Mouse (Mus musculus) neural tube, embryonic 14.5 days (tissue): ENCODE results near the gene Hcar1. TPM values are rescaled to one million over a fixed set of nuclear protein-coding genes. Genes with fewer than 3 reads are reported as not detected.
A peak's percentile ranks its signal among the peaks of the same experiment; 100 is the strongest.

ENCODE experiments used
- ATAC-seq: fragments of 200-750 bp; cut with Nextera tagmentation; 2 replicates; pipeline ENCODE4 v1.8.0; 2017; ENCODE audit warnings: low read depth, mild to moderate bottlenecking, moderate TSS enrichment, moderate library complexity
- H3K27ac ChIP-seq: fragments of 300-500 bp; sonication (generic); 2 replicates; pipeline ENCODE4 v1.5.1; 2014; ENCODE audit warnings: low read depth, mild to moderate bottlenecking, control low read depth, low read length, moderate library complexity, mixed read lengths
- H3K27me3 ChIP-seq: fragments of 300-500 bp; sonication (generic); 2 replicates; pipeline ENCODE4 v1.6.1; 2014; ENCODE audit warnings: low read length; ENCODE audit not compliant: control insufficient read depth, insufficient read depth
- H3K36me3 ChIP-seq: fragments of 300-500 bp; sonication (generic); 2 replicates; pipeline ENCODE4 v1.6.1; 2014; ENCODE audit warnings: low read length, mixed read lengths; ENCODE audit not compliant: control insufficient read depth, insufficient read depth
- H3K4me1 ChIP-seq: fragments of 300-500 bp; sonication (generic); 2 replicates; pipeline ENCODE4 v1.6.1; 2014; ENCODE audit warnings: low read length; ENCODE audit not compliant: control insufficient read depth, insufficient read depth
- H3K4me2 ChIP-seq: fragments of 300-500 bp; sonication (generic); 2 replicates; pipeline ENCODE4 v1.6.1; 2014; ENCODE audit warnings: mild to moderate bottlenecking, low read depth, low read length, control low read depth
- H3K4me3 ChIP-seq: fragments of 300-500 bp; sonication (generic); 2 replicates; pipeline ENCODE4 v1.5.1; 2014; ENCODE audit warnings: low read depth, low read length, control low read depth, mixed read lengths
- H3K9ac ChIP-seq: fragments of 300-500 bp; sonication (generic); replicated peaks from 2 replicates; pipeline ENCODE4 v1.6.1; 2014; ENCODE audit warnings: low read depth, mild to moderate bottlenecking, control low read depth, low read length, mixed read lengths
- H3K9me3 ChIP-seq: fragments of 300-500 bp; sonication (generic); 2 replicates; pipeline ENCODE4 v1.6.1; 2016; ENCODE audit warnings: low read length; ENCODE audit not compliant: control insufficient read depth
- WGBS: fragments of 180-500 bp; shearing (Covaris S2); extraction: QIAGEN DNeasy Blood & Tissue Kit; methylation state at CpG from one replicate; pipeline ENCODE4 v1.1.7; 2014; 5-methylcytosine and 5-hydroxymethylcytosine counted together
- polyA plus RNA-seq: library from polyadenylated mRNA; unstranded; fragments of >200 nt; fragmentation: Nextera tagmentation; extraction: Ambion mirVana; gene quantifications from 2 replicates; pipeline ENCODE4 v1.2.1, GENCODE M21; 2014

Hcar1 gene
- 0.09 and 0.44 TPM in 2 replicates for polyA plus RNA-seq

DNA sequence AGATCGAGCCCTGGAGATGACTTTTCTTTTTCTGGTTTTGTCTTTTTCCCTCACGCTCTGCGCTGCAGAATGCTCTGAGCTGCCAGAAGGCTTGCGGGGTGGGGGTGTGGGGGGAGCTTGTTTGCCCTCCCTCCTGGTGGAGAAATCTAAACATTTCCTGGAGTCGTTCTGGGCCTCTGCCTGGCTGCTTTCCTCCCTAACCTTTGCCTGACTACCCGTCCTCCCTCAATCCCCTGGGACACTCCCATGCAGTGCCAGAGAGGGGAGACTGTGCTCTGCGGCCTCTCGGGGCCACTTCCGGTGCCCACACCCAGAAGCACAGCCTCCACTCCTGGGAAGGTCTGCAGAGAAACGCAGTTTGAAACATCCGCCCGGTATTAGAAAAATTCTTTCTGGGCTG is at the start of gene Hcar1:
Gene Hcar1, minus strand, starts transcription at position 93 of the 400 bp plus-strand sequence.
- Histone ChIP-seq H3K36me3 (no peaks in the 10 kb centered on the region), H3K4me3 (no peak within 1 kb of the TSS), H3K4me2 (no peak within 1 kb of the TSS), H3K9ac (no peak within 1 kb of the TSS), H3K27ac (no peak within 1 kb of the TSS), H3K27me3 (no peaks in the 10 kb centered on the region), H3K4me1 (no peaks in the 10 kb centered on the region), H3K9me3 (no peaks in the 10 kb centered on the region)
- ATAC-seq, result no peak
- WGBS, result 69% methylated on average over 12 of the region's 12 CpGs

DNA sequence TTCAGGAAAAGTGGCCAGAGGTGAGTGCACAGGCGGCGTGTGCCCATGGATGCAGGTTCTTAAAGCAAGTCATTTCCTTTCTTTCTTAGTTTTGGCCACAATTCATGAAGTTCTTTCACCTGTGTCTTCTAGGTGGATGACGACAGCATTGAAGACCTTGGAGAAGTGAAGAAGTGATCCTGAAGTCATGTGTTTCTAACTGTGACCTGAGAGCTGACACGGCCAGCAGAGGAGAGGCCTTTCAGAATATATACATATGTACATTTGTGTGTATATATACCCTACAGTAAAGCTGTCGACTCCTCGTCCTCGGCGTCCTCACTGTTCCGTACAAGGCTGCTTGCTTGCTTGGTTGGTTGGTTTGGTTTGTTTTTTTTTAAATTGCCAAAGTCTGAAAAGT is 47.3 kb upstream of the Hcar1 start, which contains the start of gene Gm43518:
Gene Gm43518, plus strand, starts transcription at position 301 of the 400 bp plus-strand sequence.
- Histone ChIP-seq H3K9ac (no peak within 1 kb of the TSS), H3K27ac (no peak within 1 kb of the TSS), H3K27me3 (no peaks in the 10 kb centered on the region), H3K36me3 (peaks cover 46% of the 10 kb centered on the region), H3K9me3 (no peaks in the 10 kb centered on the region), H3K4me3 (no peak within 1 kb of the TSS), H3K4me2 (no peak within 1 kb of the TSS), H3K4me1 (no peaks in the 10 kb centered on the region)
- no peak for ATAC-seq
- 95% methylated on average over 9 of the region's 9 CpGs for WGBS

DNA sequence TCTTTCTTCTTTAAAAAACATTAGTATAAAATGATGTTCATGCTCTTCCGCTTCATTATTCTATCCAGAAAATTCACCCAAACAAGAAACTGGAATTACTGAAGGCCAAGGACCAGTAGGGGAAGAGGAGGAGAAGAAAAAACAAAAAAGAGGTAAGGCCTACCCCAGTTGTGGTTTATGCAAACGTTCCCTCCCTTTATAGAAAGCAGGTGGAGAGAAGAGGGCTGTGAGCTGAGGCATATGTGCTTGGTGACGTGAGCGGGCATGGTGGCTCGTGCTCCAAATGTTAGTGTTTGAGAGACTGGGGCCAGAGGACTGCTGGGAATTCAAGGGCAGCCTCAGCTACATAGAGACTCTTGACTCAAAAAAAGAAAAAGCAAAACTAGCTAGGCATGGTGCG is 42.3 kb upstream of the Hcar1 start:
- Histone ChIP-seq H3K9me3 (no peaks in the 10 kb centered on the region), H3K4me1 (no peaks in the 10 kb centered on the region), H3K9ac (no peak overlapping the region), H3K27ac (no peak overlapping the region), H3K27me3 (no peaks in the 10 kb centered on the region), H3K4me2 (no peak overlapping the region), H3K36me3 (peaks cover 65% of the 10 kb centered on the region), H3K4me3 (no peak overlapping the region)
- WGBS, result 92% methylated on average over 6 of the region's 6 CpGs
- ATAC-seq, result no peak

DNA sequence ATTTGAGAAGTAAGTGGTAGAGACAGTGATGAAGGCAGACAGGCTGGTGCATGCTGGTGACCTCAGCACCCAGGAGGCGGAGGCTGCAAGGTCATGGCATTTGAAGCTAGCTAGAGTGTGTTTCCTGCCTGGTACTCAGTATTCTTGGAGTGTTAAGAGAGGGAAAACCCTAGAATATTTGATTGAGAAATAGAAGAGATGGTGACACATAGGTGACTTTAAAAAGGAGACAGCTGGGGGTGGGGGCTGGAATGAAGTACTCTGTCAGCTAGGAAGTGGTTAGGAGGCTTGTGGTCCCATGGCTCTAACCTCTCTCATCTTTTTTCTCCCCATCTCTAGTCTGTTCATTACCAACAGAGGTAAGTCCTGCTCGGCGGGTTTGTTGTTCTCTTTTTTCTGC is 35.0 kb upstream of the Hcar1 start:
- no peak overlapping the region for H3K4me2 ChIP-seq
- peaks cover 57% of the 10 kb centered on the region for H3K36me3 ChIP-seq
- H3K9ac ChIP-seq, result no peak overlapping the region
- 91% methylated on average over 3 of the region's 3 CpGs for WGBS
- H3K27me3 ChIP-seq, result no peaks in the 10 kb centered on the region
- H3K4me3 ChIP-seq, result no peak overlapping the region
- H3K9me3 ChIP-seq, result no peaks in the 10 kb centered on the region
- ATAC-seq, result no peak
- H3K27ac ChIP-seq, result no peak overlapping the region
- H3K4me1 ChIP-seq, result no peaks in the 10 kb centered on the region

DNA sequence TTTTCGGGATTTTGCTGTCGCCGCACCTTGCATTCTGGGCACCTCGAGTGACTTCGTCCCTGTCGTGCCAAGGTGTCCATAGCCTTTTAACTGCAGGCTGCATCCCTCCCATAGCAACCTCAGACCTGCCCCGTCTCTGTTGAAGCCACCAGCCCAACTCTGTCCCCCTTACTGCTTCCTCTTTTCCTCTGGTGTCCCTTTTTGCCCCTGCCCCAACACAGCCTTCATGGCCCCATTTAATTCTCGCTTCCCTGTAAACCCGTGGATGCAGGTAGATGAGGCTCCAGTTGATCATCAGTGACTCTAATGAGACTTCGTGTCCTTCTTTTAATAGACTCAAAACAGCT is 27.8 kb upstream of the Hcar1 start:
- peaks cover 9% of the 10 kb centered on the region for H3K4me1 ChIP-seq
- WGBS, result 6% methylated on average over 10 of the region's 10 CpGs
- ATAC-seq, result no peak
- peaks cover 32% of the 10 kb centered on the region for H3K36me3 ChIP-seq
- no peaks in the 10 kb centered on the region for H3K27me3 ChIP-seq
- peak overlapping the region; percentile 97 for H3K4me3 ChIP-seq
- no peaks in the 10 kb centered on the region for H3K9me3 ChIP-seq
- H3K27ac ChIP-seq, result peak overlapping the region; percentile 70; the same call in 1 of the 2 replicates
- peak overlapping the region; percentile 85 for H3K4me2 ChIP-seq
- peak overlapping the region; percentile 95 for H3K9ac ChIP-seq

- Histone ChIP-seq H3K36me3 (peaks cover 28% of the 10 kb centered on the region), H3K4me3 (peak within 1 kb of the TSS; percentile 97), H3K4me2 (peak within 1 kb of the TSS; percentile 85), H3K9ac (peak within 1 kb of the TSS; percentile 95), H3K9me3 (no peaks in the 10 kb centered on the region), H3K27ac (peak within 1 kb of the TSS; percentile 70), H3K4me1 (peaks cover 9% of the 10 kb centered on the region), H3K27me3 (no peaks in the 10 kb centered on the region)
- under 1% methylated on average over 52 of the region's 61 CpGs for WGBS
- ATAC-seq, result peak; percentile 96
Measured at GRCm38 (mm10) chr5:123906976-123907630, 27.3 kb upstream of the Hcar1 start, which contains the start of gene Denr. Gene Denr, plus strand, starts transcription at chr5:123907175.

- peaks cover 21% of the 10 kb centered on the region for H3K36me3 ChIP-seq
- no peak overlapping the region for H3K4me3 ChIP-seq
- H3K4me2 ChIP-seq, result peak overlapping the region; percentile 38
- no peaks in the 10 kb centered on the region for H3K27me3 ChIP-seq
- no peak overlapping the region for H3K27ac ChIP-seq
- H3K9ac ChIP-seq, result 0 out of 2 replicates have a peak overlapping the region, but pooled peaks have one; percentile 95
- H3K4me1 ChIP-seq, result peaks cover 9% of the 10 kb centered on the region
- WGBS, result 72% methylated on average over 17 of the region's 17 CpGs
- ATAC-seq, result no peak
- H3K9me3 ChIP-seq, result no peaks in the 10 kb centered on the region
Measured at GRCm38 (mm10) chr5:123906146-123906975, 26.5 kb upstream of the Hcar1 start.

DNA sequence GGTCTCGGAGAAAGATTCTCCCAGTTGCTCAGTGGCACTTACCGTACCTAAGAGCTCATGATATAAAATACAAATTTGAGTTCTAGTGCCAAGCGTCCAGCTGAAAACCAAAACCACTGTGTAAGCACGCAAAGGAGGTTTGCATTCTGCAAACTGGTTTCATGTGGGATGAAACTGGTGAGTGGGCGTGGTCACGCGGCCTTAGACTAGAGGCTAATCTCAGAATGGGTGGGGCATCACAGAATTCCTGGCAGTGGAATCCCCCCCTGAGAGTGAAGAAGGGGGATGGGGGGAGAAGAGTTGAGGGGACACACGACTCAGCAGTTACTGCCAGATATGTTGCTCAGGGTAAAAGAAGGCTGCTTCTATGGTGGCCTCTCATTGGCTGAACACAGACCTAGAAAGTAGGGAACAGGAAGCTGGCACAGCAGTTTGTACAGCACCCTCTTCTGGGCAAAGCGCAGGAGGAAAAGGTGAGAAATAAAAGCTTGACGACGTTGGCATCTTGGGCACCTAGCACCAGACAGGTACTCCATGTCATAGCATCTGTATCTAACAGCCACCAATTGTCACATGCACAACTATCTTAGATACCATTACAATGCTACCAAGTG is 24.3 kb upstream of the Hcar1 start:
- Histone ChIP-seq H3K36me3 (0 out of 2 replicates have a peak, but pooled peaks cover 3% of the 10 kb centered on the region), H3K9ac (no peak overlapping the region), H3K9me3 (no peaks in the 10 kb centered on the region), H3K27me3 (no peaks in the 10 kb centered on the region), H3K4me2 (no peak overlapping the region), H3K27ac (no peak overlapping the region), H3K4me1 (peaks cover 9% of the 10 kb centered on the region), H3K4me3 (no peak overlapping the region)
- WGBS, result 75% methylated on average over 11 of the region's 11 CpGs
- no peak for ATAC-seq

GRCm38 (mm10) chr5:123897352-123897751 is 17.5 kb upstream of the Hcar1 start:
- H3K4me1 ChIP-seq, result no peaks in the 10 kb centered on the region
- 88% methylated on average over 13 of the region's 13 CpGs for WGBS
- H3K36me3 ChIP-seq, result no peaks in the 10 kb centered on the region
- H3K9me3 ChIP-seq, result no peaks in the 10 kb centered on the region
- no peak overlapping the region for H3K9ac ChIP-seq
- H3K4me2 ChIP-seq, result no peak overlapping the region
- no peaks in the 10 kb centered on the region for H3K27me3 ChIP-seq
- no peak overlapping the region for H3K27ac ChIP-seq
- ATAC-seq, result no peak
- no peak overlapping the region for H3K4me3 ChIP-seq
